In genomic region chr14:7964219-7964889, GRCm38 (mm10) we compare ENCODE assay signal across 8 mouse cellular contexts. TPM values are rescaled to one million over a fixed set of nuclear protein-coding genes. Genes with fewer than 3 reads are reported as not detected.
DNase-seq lines count a peak whose midpoint lies in the region; ATAC-seq lines count a peak whose summit lies in the region.

No protein-coding gene starts in this region.

- 57% methylated on average over 11 of the region's 11 CpGs for WGBS in neural tube, embryonic 15.5 days

- H3K4me3 ChIP-seq in neural tube, embryonic 15.5 days (replicated peaks): no peak overlapping the region

- no peak overlapping the region for H3K4me2 ChIP-seq in neural tube, embryonic 15.5 days

- ATAC-seq in CD4-positive, CD25-positive, alpha-beta regulatory T cell, adult 4 months: peak; percentile 93
- ATAC-seq in neural tube, embryonic 15.5 days (ENCODE audit: low FRiP score): peak; percentile 77

- H3K4me1 ChIP-seq in neural tube, embryonic 15.5 days: no peaks in the 10 kb centered on the region

- H3K9me3 ChIP-seq in neural tube, embryonic 15.5 days (replicated peaks): no peaks in the 10 kb centered on the region

- no peaks in the 10 kb centered on the region for H3K36me3 ChIP-seq in neural tube, embryonic 15.5 days

- DNase-seq in adipocyte (ENCODE audit: low spot score): peak; percentile 79
- DNase-seq in embryo, embryonic 10.5 days (ENCODE audit: low spot score): peak; percentile 91
- peak; percentile 84 to 88 for DNase-seq in heart, postnatal 10 days
- DNase-seq in kidney, postnatal 25 days: peak; percentile 56 to 86
- DNase-seq in lung, adult 18-20 months: peak; percentile 40 to 69
- DNase-seq in thymus, postnatal 25 days: peak; percentile 58

- no peaks in the 10 kb centered on the region for H3K27me3 ChIP-seq in neural tube, embryonic 15.5 days (replicated peaks)

- no peak overlapping the region for H3K27ac ChIP-seq in neural tube, embryonic 15.5 days (replicated peaks)

- H3K9ac ChIP-seq in neural tube, embryonic 15.5 days (replicated peaks): no peak overlapping the region

- intact Hi-C loops in heart, postnatal 10 days (cut with DNase I): loop anchor here (1.0 to 10.0 kb wide), 5 partner anchors 30 to 382 kb away; partner anchors contain the start of genes Acox2 and Dnase1l3

RNA-seq across cellular contexts. Expression of gene Gm45521, which starts 7.3 kb away (rescaled TPM):
- not detected for polyA plus RNA-seq in CD4-positive, CD25-positive, alpha-beta regulatory T cell, adult 4 months (2017; shearing (Covaris generic))
- not detected for total RNA-seq in heart, postnatal 10 days (2021)
- polyA plus RNA-seq in neural tube, embryonic 15.5 days (2015; fragmentation: Nextera tagmentation; extraction: Ambion mirVana): 0.28 TPM in 1 of 2 replicates, not detected in the other

RNA-seq across cellular contexts. Expression of gene Dnase1l3, which starts 30.0 kb away (rescaled TPM):
- polyA plus RNA-seq in CD4-positive, CD25-positive, alpha-beta regulatory T cell, adult 4 months (2017; shearing (Covaris generic)): 1 to 10 TPM; 4.6 to 8.5 TPM
- not detected for total RNA-seq in heart, postnatal 10 days (2021)
- polyA plus RNA-seq in neural tube, embryonic 15.5 days (2015; fragmentation: Nextera tagmentation; extraction: Ambion mirVana): 0.08 and 1.6 TPM in 2 replicates

RNA-seq across cellular contexts. Expression of gene Abhd6, which starts 38.3 kb away (rescaled TPM):
- polyA plus RNA-seq in CD4-positive, CD25-positive, alpha-beta regulatory T cell, adult 4 months (2017; shearing (Covaris generic)): 10 to 100 TPM; 31.1 to 32.8 TPM
- total RNA-seq in heart, postnatal 10 days (2021): 1 to 10 TPM; 8.0 TPM
- 39.4 and 40.1 TPM in 2 replicates for polyA plus RNA-seq in neural tube, embryonic 15.5 days (2015; fragmentation: Nextera tagmentation; extraction: Ambion mirVana)
